Mouse (Mus musculus): ENCODE data around the gene Phactr4. TPM values are rescaled to one million over a fixed set of nuclear protein-coding genes. Genes with fewer than 3 reads are reported as not detected.

Phactr4 gene
- polyA plus RNA-seq, 1 experiment from 2014 or later, result 20.8 TPM

- 51% methylated on average over 5 of the region's 5 CpGs for WGBS
- peak; percentile 49; the same call in 1 of the 2 replicates for ATAC-seq (ENCODE audit: low read depth)
- no peak overlapping the region for H3K4me2 ChIP-seq (ENCODE audit: low read depth, low read length)
- H3K27ac ChIP-seq (ENCODE audit: low read length), result no peak overlapping the region
- no peak overlapping the region for H3K9ac ChIP-seq (ENCODE audit: low read length)
- no peaks in the 10 kb centered on the region for H3K36me3 ChIP-seq (ENCODE audit: control insufficient read depth, insufficient read depth, low read length)
- no peaks in the 10 kb centered on the region for H3K9me3 ChIP-seq (ENCODE audit: control insufficient read depth, low read length)
- no peak overlapping the region for H3K4me3 ChIP-seq (ENCODE audit: low read length)
- H3K27me3 ChIP-seq (ENCODE audit: control insufficient read depth, insufficient read depth, low read depth, low read length), result no peaks in the 10 kb centered on the region
- H3K4me1 ChIP-seq (replicated peaks; ENCODE audit: control insufficient read depth, insufficient read depth, low read length), result peaks cover 18% of the 10 kb centered on the region
Measured at GRCm38 (mm10) chr4:132403063-132403660, 19.1 kb downstream of the Phactr4 start.

- H3K9me3 ChIP-seq (ENCODE audit: control insufficient read depth, low read length), result no peaks in the 10 kb centered on the region
- H3K4me3 ChIP-seq (ENCODE audit: low read length), result no peak overlapping the region
- no peaks in the 10 kb centered on the region for H3K27me3 ChIP-seq (ENCODE audit: control insufficient read depth, insufficient read depth, low read depth, low read length)
- ATAC-seq (ENCODE audit: low read depth), result no peak
- H3K36me3 ChIP-seq (ENCODE audit: control insufficient read depth, insufficient read depth, low read length), result no peaks in the 10 kb centered on the region
- 93% methylated on average over 9 of the region's 9 CpGs for WGBS
- H3K4me1 ChIP-seq (replicated peaks; ENCODE audit: control insufficient read depth, insufficient read depth, low read length), result peaks cover 22% of the 10 kb centered on the region
- no peak overlapping the region for H3K9ac ChIP-seq (ENCODE audit: low read length)
- H3K27ac ChIP-seq (ENCODE audit: low read length), result no peak overlapping the region
- no peak overlapping the region for H3K4me2 ChIP-seq (ENCODE audit: low read depth, low read length)
Measured at GRCm38 (mm10) chr4:132401016-132401415, 21.3 kb downstream of the Phactr4 start.

GRCm38 (mm10) chr4:132398863-132399262, 23.4 kb downstream of the Phactr4 start:
- Histone ChIP-seq H3K27ac (ENCODE audit: low read length) (peak overlapping the region; percentile 56), H3K36me3 (ENCODE audit: control insufficient read depth, insufficient read depth, low read length) (no peaks in the 10 kb centered on the region), H3K4me2 (ENCODE audit: low read depth, low read length) (no peak overlapping the region), H3K9ac (ENCODE audit: low read length) (no peak overlapping the region), H3K4me1 (replicated peaks; ENCODE audit: control insufficient read depth, insufficient read depth, low read length) (peaks cover 22% of the 10 kb centered on the region), H3K4me3 (ENCODE audit: low read length) (no peak overlapping the region), H3K27me3 (ENCODE audit: control insufficient read depth, insufficient read depth, low read depth, low read length) (no peaks in the 10 kb centered on the region), H3K9me3 (ENCODE audit: control insufficient read depth, low read length) (no peaks in the 10 kb centered on the region)
- peak; percentile 51 for ATAC-seq (ENCODE audit: low read depth)
- WGBS, result 36% methylated on average over 5 of the region's 5 CpGs

GRCm38 (mm10) chr4:132398045-132398774, 24.1 kb downstream of the Phactr4 start:
- Histone ChIP-seq H3K4me3 (ENCODE audit: low read length) (peak overlapping the region; percentile 54), H3K27me3 (ENCODE audit: control insufficient read depth, insufficient read depth, low read depth, low read length) (no peaks in the 10 kb centered on the region), H3K4me2 (ENCODE audit: low read depth, low read length) (peak overlapping the region; percentile 70), H3K4me1 (replicated peaks; ENCODE audit: control insufficient read depth, insufficient read depth, low read length) (peaks cover 20% of the 10 kb centered on the region), H3K9ac (ENCODE audit: low read length) (peak overlapping the region; percentile 50), H3K36me3 (ENCODE audit: control insufficient read depth, insufficient read depth, low read length) (no peaks in the 10 kb centered on the region), H3K27ac (ENCODE audit: low read length) (peak overlapping the region; percentile 80), H3K9me3 (ENCODE audit: control insufficient read depth, low read length) (no peaks in the 10 kb centered on the region)
- peak; percentile 95 for ATAC-seq (ENCODE audit: low read depth)
- 13% methylated on average over 11 of the region's 11 CpGs for WGBS

GRCm38 (mm10) chr4:132397120-132397519, 25.2 kb downstream of the Phactr4 start:
- 55% methylated on average over 3 of the region's 3 CpGs for WGBS
- H3K4me2 ChIP-seq (ENCODE audit: low read depth, low read length), result peak overlapping the region; percentile 28
- ATAC-seq (ENCODE audit: low read depth), result no peak
- no peak overlapping the region for H3K27ac ChIP-seq (ENCODE audit: low read length)
- H3K4me1 ChIP-seq (replicated peaks; ENCODE audit: control insufficient read depth, insufficient read depth, low read length), result peaks cover 19% of the 10 kb centered on the region
- H3K4me3 ChIP-seq (ENCODE audit: low read length), result peak overlapping the region; percentile 54
- no peaks in the 10 kb centered on the region for H3K36me3 ChIP-seq (ENCODE audit: control insufficient read depth, insufficient read depth, low read length)
- H3K27me3 ChIP-seq (ENCODE audit: control insufficient read depth, insufficient read depth, low read depth, low read length), result no peaks in the 10 kb centered on the region
- H3K9me3 ChIP-seq (ENCODE audit: control insufficient read depth, low read length), result no peaks in the 10 kb centered on the region
- H3K9ac ChIP-seq (ENCODE audit: low read length), result no peak overlapping the region

- ATAC-seq (ENCODE audit: low read depth), result no peak
- WGBS, result 88% methylated on average over 7 of the region's 7 CpGs
Measured at GRCm38 (mm10) chr4:132396251-132396650, 26.0 kb downstream of the Phactr4 start.

GRCm38 (mm10) chr4:132391063-132391740, 31.1 kb downstream of the Phactr4 start:
- Histone ChIP-seq H3K4me3 (ENCODE audit: low read length) (no peak overlapping the region), H3K4me2 (ENCODE audit: low read depth, low read length) (no peak overlapping the region), H3K9ac (ENCODE audit: low read length) (no peak overlapping the region), H3K9me3 (ENCODE audit: control insufficient read depth, low read length) (no peaks in the 10 kb centered on the region), H3K27ac (ENCODE audit: low read length) (no peak overlapping the region), H3K27me3 (ENCODE audit: control insufficient read depth, insufficient read depth, low read depth, low read length) (no peaks in the 10 kb centered on the region), H3K4me1 (replicated peaks; ENCODE audit: control insufficient read depth, insufficient read depth, low read length) (0 out of 2 replicates have a peak, but pooled peaks cover 7% of the 10 kb centered on the region), H3K36me3 (ENCODE audit: control insufficient read depth, insufficient read depth, low read length) (no peaks in the 10 kb centered on the region)
- ATAC-seq (ENCODE audit: low read depth), result no peak
- 94% methylated on average over 8 of the region's 8 CpGs for WGBS

More at GRCm38 (mm10) chr4:132396251-132396650, 26.0 kb downstream of the Phactr4 start:
- no peak overlapping the region for H3K4me2 ChIP-seq (ENCODE audit: low read depth, low read length)
- no peaks in the 10 kb centered on the region for H3K9me3 ChIP-seq (ENCODE audit: control insufficient read depth, low read length)
- no peaks in the 10 kb centered on the region for H3K27me3 ChIP-seq (ENCODE audit: control insufficient read depth, insufficient read depth, low read depth, low read length)
- H3K4me1 ChIP-seq (replicated peaks; ENCODE audit: control insufficient read depth, insufficient read depth, low read length), result peaks cover 19% of the 10 kb centered on the region
- no peak overlapping the region for H3K4me3 ChIP-seq (ENCODE audit: low read length)
- no peaks in the 10 kb centered on the region for H3K36me3 ChIP-seq (ENCODE audit: control insufficient read depth, insufficient read depth, low read length)
- H3K9ac ChIP-seq (ENCODE audit: low read length), result no peak overlapping the region
- no peak overlapping the region for H3K27ac ChIP-seq (ENCODE audit: low read length)

- Histone ChIP-seq H3K4me1 (replicated peaks; ENCODE audit: control insufficient read depth, insufficient read depth, low read length) (0 out of 2 replicates have a peak, but pooled peaks cover 7% of the 10 kb centered on the region), H3K9me3 (ENCODE audit: control insufficient read depth, low read length) (no peaks in the 10 kb centered on the region), H3K9ac (ENCODE audit: low read length) (no peak overlapping the region), H3K4me2 (ENCODE audit: low read depth, low read length) (no peak overlapping the region), H3K36me3 (ENCODE audit: control insufficient read depth, insufficient read depth, low read length) (0 out of 2 replicates have a peak, but pooled peaks cover 2% of the 10 kb centered on the region), H3K27me3 (ENCODE audit: control insufficient read depth, insufficient read depth, low read depth, low read length) (no peaks in the 10 kb centered on the region), H3K27ac (ENCODE audit: low read length) (no peak overlapping the region), H3K4me3 (ENCODE audit: low read length) (no peak overlapping the region)
- ATAC-seq (ENCODE audit: low read depth), result no peak
- WGBS, result 52% methylated on average over 4 of the region's 4 CpGs
Measured at GRCm38 (mm10) chr4:132389302-132389701, 33.0 kb downstream of the Phactr4 start.

- H3K27ac ChIP-seq (ENCODE audit: low read length), result no peak overlapping the region
Measured at GRCm38 (mm10) chr4:132387617-132388016, 34.7 kb downstream of the Phactr4 start.

More at GRCm38 (mm10) chr4:132387617-132388016, 34.7 kb downstream of the Phactr4 start:
- H3K4me3 ChIP-seq (ENCODE audit: low read length), result no peak overlapping the region
- H3K36me3 ChIP-seq (ENCODE audit: control insufficient read depth, insufficient read depth, low read length), result 0 out of 2 replicates have a peak, but pooled peaks cover 5% of the 10 kb centered on the region
- H3K4me2 ChIP-seq (ENCODE audit: low read depth, low read length), result no peak overlapping the region
- 0 out of 2 replicates have a peak, but pooled peaks cover 7% of the 10 kb centered on the region for H3K4me1 ChIP-seq (replicated peaks; ENCODE audit: control insufficient read depth, insufficient read depth, low read length)
- no peak overlapping the region for H3K9ac ChIP-seq (ENCODE audit: low read length)
- ATAC-seq (ENCODE audit: low read depth), result no peak
- H3K9me3 ChIP-seq (ENCODE audit: control insufficient read depth, low read length), result no peaks in the 10 kb centered on the region
- WGBS, result 73% methylated on average over 5 of the region's 5 CpGs
- H3K27me3 ChIP-seq (ENCODE audit: control insufficient read depth, insufficient read depth, low read depth, low read length), result no peaks in the 10 kb centered on the region

Measured in lung, embryonic 16.5 days (tissue).